Mouse (Mus musculus) liver, embryonic 14.5 days (tissue): Measurements from ENCODE around the gene Ap5b1.

Experiments
- CTCF ChIP-seq: IDR thresholded peaks from 2 replicates; pipeline ENCODE4 v1.5.1; 2016; ENCODE audit warnings: antibody characterized with exemption, low read depth, control low read depth
- EP300 ChIP-seq: IDR thresholded peaks from 2 replicates; pipeline ENCODE4 v1.6.1; 2016; ENCODE audit warnings: antibody characterized with exemption, low read depth

DNA sequence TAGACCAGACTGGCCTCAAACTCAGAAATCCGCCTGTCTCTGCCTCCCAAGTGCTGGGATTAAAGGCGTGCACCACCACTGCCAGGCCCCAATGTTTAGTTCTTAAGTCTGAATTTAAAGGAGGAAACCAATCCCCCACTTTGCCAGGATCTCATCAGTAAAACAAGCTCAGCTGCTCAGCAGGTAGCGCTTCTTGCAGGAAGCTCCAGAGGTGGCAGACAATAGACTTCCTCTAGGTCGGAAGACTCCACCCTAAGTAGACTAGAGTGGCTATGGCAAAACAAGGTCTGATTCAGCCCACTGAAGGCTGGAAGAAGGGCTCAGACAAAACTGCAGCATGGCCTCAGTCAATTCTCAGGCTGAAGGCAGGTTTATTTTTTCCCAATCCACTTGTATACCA lies 12.1 kb downstream of the Ap5b1 start:
- no peak for TF ChIP-seq CTCF
- no peak for TF ChIP-seq EP300
